Mouse (Mus musculus) lung, embryonic 14.5 days (tissue): ENCODE results near the gene Fam53b. TPM values are rescaled to one million over a fixed set of nuclear protein-coding genes. Genes with fewer than 3 reads are reported as not detected.

Source experiments
- ATAC-seq: fragments of 200-750 bp; cut with Nextera tagmentation; 2 replicates; pipeline ENCODE4 v1.8.0; 2017; ENCODE audit warnings: mild to moderate bottlenecking, moderate TSS enrichment, moderate library complexity; ENCODE audit not compliant: insufficient read depth
- DNase-seq: peaks from one replicate; pipeline ENCODE4 v3.0.0-alpha.2; 2015
- H3K27ac ChIP-seq: fragments of 300-500 bp; sonication (generic); 2 replicates; pipeline ENCODE4 v1.5.1; 2014; ENCODE audit warnings: low read depth, mild to moderate bottlenecking, moderate library complexity
- H3K27me3 ChIP-seq: fragments of 300-500 bp; sonication (generic); 2 replicates; pipeline ENCODE4 v1.6.1; 2014; ENCODE audit warnings: low read length, control low read depth; ENCODE audit not compliant: insufficient read depth
- H3K36me3 ChIP-seq: fragments of 300-500 bp; sonication (generic); 2 replicates; pipeline ENCODE4 v1.6.1; 2014; ENCODE audit warnings: control low read depth; ENCODE audit not compliant: insufficient read depth
- H3K4me1 ChIP-seq: fragments of 300-500 bp; sonication (generic); 2 replicates; pipeline ENCODE4 v1.6.1; 2014; ENCODE audit warnings: antibody characterized with exemption, control low read depth; ENCODE audit not compliant: insufficient read depth
- H3K4me2 ChIP-seq: fragments of 300-500 bp; sonication (generic); 2 replicates; pipeline ENCODE4 v1.6.1; 2014; ENCODE audit warnings: mild to moderate bottlenecking
- H3K4me3 ChIP-seq: fragments of 300-500 bp; sonication (generic); 2 replicates; pipeline ENCODE4 v1.5.1; 2014; ENCODE audit warnings: low read depth, low read length
- H3K9ac ChIP-seq: fragments of 300-500 bp; sonication (generic); 2 replicates; pipeline ENCODE4 v1.6.1; 2014
- H3K9me3 ChIP-seq: fragments of 300-500 bp; sonication (generic); 2 replicates; pipeline ENCODE4 v1.6.1; 2016; ENCODE audit warnings: low read depth, low read length, control low read depth
- CTCF ChIP-seq: IDR thresholded peaks from 2 replicates; pipeline ENCODE4 v1.5.1; 2016; ENCODE audit warnings: antibody characterized with exemption, low read depth
- whole genome bisulfite sequencing: fragments of 180-500 bp; shearing (Covaris S2); extraction: QIAGEN DNeasy Blood & Tissue Kit; methylation state at CpG from one replicate; pipeline ENCODE4 v1.1.7; 2014; 5-methylcytosine and 5-hydroxymethylcytosine counted together
- polyA plus RNA-seq: library from polyadenylated mRNA; unstranded; fragments of >200 nt; fragmentation: Nextera tagmentation; extraction: Ambion mirVana; gene quantifications from 2 replicates; pipeline ENCODE4 v1.2.1, GENCODE M21; 2014

The Fam53b gene
- polyA plus RNA-seq, 1 experiment from 2014 or later = 32.4 TPM

- Histone ChIP-seq H3K27me3 (no peaks in the 10 kb centered on the region), H3K9ac (no peak overlapping the region), H3K36me3 (no peaks in the 10 kb centered on the region), H3K4me1 (no peaks in the 10 kb centered on the region; the same call in 1 of the 2 replicates), H3K9me3 (no peaks in the 10 kb centered on the region), H3K4me3 (no peak overlapping the region), H3K4me2 (no peak overlapping the region), H3K27ac (peak overlapping the region; percentile 40; the same call in 1 of the 2 replicates)
- no peak for DNase-seq
- ATAC-seq = no peak
- 85% methylated on average over 4 of the region's 4 CpGs for WGBS
- no peak for TF ChIP-seq CTCF
Measured at GRCm38 (mm10) chr7:132787022-132787421, 26.7 kb downstream of the Fam53b start.

- Histone ChIP-seq H3K27me3 (no peaks in the 10 kb centered on the region), H3K4me2 (no peak overlapping the region), H3K27ac (peak overlapping the region; percentile 40), H3K9me3 (no peaks in the 10 kb centered on the region), H3K4me3 (no peak overlapping the region), H3K36me3 (no peaks in the 10 kb centered on the region), H3K4me1 (peaks cover under 1% of the 10 kb centered on the region), H3K9ac (no peak overlapping the region)
- no peak for TF ChIP-seq CTCF
- DNase-seq (peak; percentile 22), ATAC-seq (peak; percentile 36; the same call in 1 of the 2 replicates)
- WGBS = 27% methylated on average over 4 of the region's 4 CpGs
Measured at GRCm38 (mm10) chr7:132786522-132786921, 27.2 kb downstream of the Fam53b start.

- Histone ChIP-seq H3K9ac (no peak overlapping the region), H3K27ac (peak overlapping the region; percentile 40)
Measured at GRCm38 (mm10) chr7:132786011-132786410, 27.7 kb downstream of the Fam53b start.

GRCm38 (mm10) chr7:132784101-132784500, 29.6 kb downstream of the Fam53b start:
- WGBS = 58% methylated on average over 5 of the region's 5 CpGs
- no peaks in the 10 kb centered on the region for H3K27me3 ChIP-seq
- no peak overlapping the region for H3K27ac ChIP-seq
- TF ChIP-seq CTCF = no peak
- H3K4me3 ChIP-seq = no peak overlapping the region
- no peaks in the 10 kb centered on the region for H3K9me3 ChIP-seq
- no peak for DNase-seq
- H3K36me3 ChIP-seq = no peaks in the 10 kb centered on the region
- H3K4me2 ChIP-seq = no peak overlapping the region
- ATAC-seq = no peak
- peaks cover 11% of the 10 kb centered on the region for H3K4me1 ChIP-seq
- no peak overlapping the region for H3K9ac ChIP-seq

More at GRCm38 (mm10) chr7:132786011-132786410, 27.7 kb downstream of the Fam53b start:
- Histone ChIP-seq H3K4me2 (no peak overlapping the region), H3K4me3 (no peak overlapping the region), H3K36me3 (no peaks in the 10 kb centered on the region), H3K9me3 (no peaks in the 10 kb centered on the region), H3K4me1 (peaks cover 6% of the 10 kb centered on the region), H3K27me3 (no peaks in the 10 kb centered on the region)
- WGBS = 43% methylated on average over 7 of the region's 7 CpGs
- ATAC-seq (no peak), DNase-seq (peak; percentile 57)
- no peak for TF ChIP-seq CTCF

GRCm38 (mm10) chr7:132781850-132782249, 31.8 kb downstream of the Fam53b start:
- TF ChIP-seq CTCF = no peak
- Histone ChIP-seq H3K27ac (peak overlapping the region; percentile 44; the same call in 1 of the 2 replicates), H3K27me3 (no peaks in the 10 kb centered on the region), H3K9me3 (no peaks in the 10 kb centered on the region), H3K9ac (no peak overlapping the region), H3K4me3 (no peak overlapping the region), H3K4me1 (peaks cover 11% of the 10 kb centered on the region), H3K36me3 (peaks cover 3% of the 10 kb centered on the region; the same call in 1 of the 2 replicates), H3K4me2 (no peak overlapping the region)
- ATAC-seq (no peak; the same call in 1 of the 2 replicates), DNase-seq (peak; percentile 23)
- 48% methylated on average over 6 of the region's 6 CpGs for WGBS

GRCm38 (mm10) chr7:132781130-132781814, 32.4 kb downstream of the Fam53b start:
- Histone ChIP-seq H3K4me3 (no peak overlapping the region), H3K4me2 (no peak overlapping the region), H3K4me1 (peaks cover 14% of the 10 kb centered on the region), H3K9ac (peak overlapping the region; percentile 13; the same call in 1 of the 2 replicates), H3K9me3 (no peaks in the 10 kb centered on the region), H3K27me3 (no peaks in the 10 kb centered on the region), H3K27ac (peak overlapping the region; percentile 75; the same call in 1 of the 2 replicates), H3K36me3 (peaks cover 5% of the 10 kb centered on the region; the same call in 1 of the 2 replicates)
- peak; percentile 39 for ATAC-seq
- DNase-seq = peak; percentile 66
- TF ChIP-seq CTCF = peak; percentile 32; the same call in 1 of the 2 replicates
- WGBS = 18% methylated on average over 7 of the region's 7 CpGs

GRCm38 (mm10) chr7:132780611-132781010, 33.1 kb downstream of the Fam53b start:
- no peak overlapping the region for H3K4me3 ChIP-seq
- peaks cover 12% of the 10 kb centered on the region; the same call in 1 of the 2 replicates for H3K36me3 ChIP-seq
- 0 out of 2 replicates have a peak, but pooled peaks have one; percentile 13 for ATAC-seq
- TF ChIP-seq CTCF = peak; percentile 45
- peaks cover 14% of the 10 kb centered on the region for H3K4me1 ChIP-seq
- peak overlapping the region; percentile 75 for H3K27ac ChIP-seq
- WGBS = 32% methylated on average over 4 of the region's 4 CpGs
- no peak overlapping the region; the same call in 1 of the 2 replicates for H3K9ac ChIP-seq
- peak; percentile 44 for DNase-seq
- H3K4me2 ChIP-seq = no peak overlapping the region
- H3K27me3 ChIP-seq = no peaks in the 10 kb centered on the region
- no peaks in the 10 kb centered on the region for H3K9me3 ChIP-seq
